Mouse (Mus musculus) midbrain, embryonic 16.5 days (tissue): ENCODE measurements around the gene Slc7a6. TPM values are rescaled to one million over a fixed set of nuclear protein-coding genes. Genes with fewer than 3 reads are reported as not detected.

Experiments used
- ATAC-seq: fragments of 200-750 bp; cut with Nextera tagmentation; 2 replicates; pipeline ENCODE4 v1.8.0; 2017; ENCODE audit warnings: moderate TSS enrichment
- H3K27ac ChIP-seq: fragments of 300-500 bp; sonication (generic); 2 replicates; pipeline ENCODE4 v1.5.1; 2014; ENCODE audit warnings: mild to moderate bottlenecking, low read length, mixed read lengths
- H3K27me3 ChIP-seq: fragments of 300-500 bp; sonication (generic); 2 replicates; pipeline ENCODE4 v1.6.1; 2014; ENCODE audit warnings: low read depth, low read length, mixed read lengths; ENCODE audit not compliant: control insufficient read depth, insufficient read depth
- H3K36me3 ChIP-seq: fragments of 300-500 bp; sonication (generic); 2 replicates; pipeline ENCODE4 v1.6.1; 2014; ENCODE audit warnings: mild to moderate bottlenecking, low read length, moderate library complexity, mixed read lengths; ENCODE audit not compliant: control insufficient read depth, insufficient read depth
- H3K4me1 ChIP-seq: fragments of 300-500 bp; sonication (generic); 2 replicates; pipeline ENCODE4 v1.6.1; 2014; ENCODE audit warnings: mild to moderate bottlenecking, low read length, mixed read lengths; ENCODE audit not compliant: control insufficient read depth, insufficient read depth
- H3K4me2 ChIP-seq: fragments of 300-500 bp; sonication (generic); 2 replicates; pipeline ENCODE4 v1.6.1; 2014; ENCODE audit warnings: mild to moderate bottlenecking, low read length, mixed read lengths
- H3K4me3 ChIP-seq: fragments of 300-500 bp; sonication (generic); 2 replicates; pipeline ENCODE4 v1.5.1; 2014; ENCODE audit warnings: low read depth, mild to moderate bottlenecking, low read length, moderate library complexity, mixed read lengths
- H3K9ac ChIP-seq: fragments of 300-500 bp; sonication (generic); 2 replicates; pipeline ENCODE4 v1.6.1; 2014; ENCODE audit warnings: low read depth, low read length, mixed read lengths
- H3K9me3 ChIP-seq: fragments of 300-500 bp; sonication (generic); replicated peaks from 2 replicates; pipeline ENCODE4 v1.6.1; 2014; ENCODE audit warnings: mild to moderate bottlenecking, low read length, mixed read lengths; ENCODE audit not compliant: control insufficient read depth, poor library complexity, severe bottlenecking
- WGBS: fragments of 180-500 bp; shearing (Covaris S2); extraction: QIAGEN DNeasy Blood & Tissue Kit; methylation state at CpG from one replicate; pipeline ENCODE4 v1.1.7; 2014; 5-methylcytosine and 5-hydroxymethylcytosine counted together
- polyA plus RNA-seq: library from polyadenylated mRNA; unstranded; fragments of >200 nt; fragmentation: Nextera tagmentation; extraction: Ambion mirVana; gene quantifications from 2 replicates; pipeline ENCODE4 v1.2.1, GENCODE M21; 2015

The Slc7a6 gene
- polyA plus RNA-seq, 1 experiment from 2014 or later, result 41.8 TPM

GRCm38 (mm10) chr8:106169934-106170480, 1.4 kb downstream of the Slc7a6 start:
- peak overlapping the region; percentile 79 for H3K4me3 ChIP-seq
- peak overlapping the region; percentile 71 for H3K9ac ChIP-seq
- peak overlapping the region; percentile 94 for H3K27ac ChIP-seq
- H3K36me3 ChIP-seq, result no peaks in the 10 kb centered on the region
- H3K4me1 ChIP-seq, result peaks cover 12% of the 10 kb centered on the region
- H3K27me3 ChIP-seq, result no peaks in the 10 kb centered on the region
- H3K4me2 ChIP-seq, result peak overlapping the region; percentile 67
- WGBS, result 36% methylated on average over 6 of the region's 6 CpGs
- ATAC-seq, result no peak
- H3K9me3 ChIP-seq, result no peaks in the 10 kb centered on the region

DNA sequence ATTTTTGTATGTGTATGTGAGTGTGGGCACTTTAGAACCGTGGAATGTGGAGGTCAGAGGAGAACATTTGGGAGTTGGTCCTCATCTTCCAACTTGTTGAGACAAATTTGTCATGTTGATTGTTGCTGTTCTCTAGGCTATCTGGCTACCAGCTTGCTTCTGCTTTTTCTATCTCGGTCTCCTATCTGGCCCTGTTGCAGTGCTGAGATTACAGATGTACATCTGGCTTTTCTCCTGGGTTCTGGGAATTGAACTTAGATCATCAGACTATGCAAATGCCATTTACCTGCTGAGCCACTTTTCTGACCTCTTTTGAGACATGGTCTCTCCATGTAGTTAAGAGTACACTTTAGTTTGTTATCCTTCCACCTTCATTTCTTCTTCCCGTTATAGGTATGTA, 4.9 kb downstream of the Slc7a6 start:
- Histone ChIP-seq H3K9ac (no peak overlapping the region), H3K27ac (no peak overlapping the region), H3K36me3 (no peaks in the 10 kb centered on the region), H3K9me3 (no peaks in the 10 kb centered on the region), H3K4me3 (no peak overlapping the region), H3K27me3 (no peaks in the 10 kb centered on the region), H3K4me2 (no peak overlapping the region), H3K4me1 (peaks cover 14% of the 10 kb centered on the region)
- 97% methylated on average over 3 of the region's 3 CpGs for WGBS
- no peak for ATAC-seq

DNA sequence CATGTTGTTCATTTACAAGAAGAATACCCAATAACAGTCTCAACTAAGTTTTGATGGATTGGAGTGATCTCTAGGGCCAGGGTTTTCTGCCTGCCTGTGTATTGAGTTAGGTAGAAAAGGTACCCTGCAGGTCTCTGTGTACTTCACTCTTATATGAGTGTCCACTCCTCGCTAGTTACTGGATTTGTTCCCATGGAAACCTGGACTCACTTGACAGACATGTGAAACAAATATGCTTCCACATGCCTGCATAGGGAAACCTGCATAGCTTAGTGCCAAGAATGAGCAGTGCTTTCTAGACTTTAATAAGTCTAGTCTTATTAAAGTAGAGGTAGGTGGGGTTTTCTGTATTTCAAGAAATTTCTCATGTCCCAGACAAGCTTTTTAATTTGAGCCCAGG, 8.2 kb downstream of the Slc7a6 start:
- WGBS, result 8% methylated on average over 1 of the region's 1 CpGs
- Histone ChIP-seq H3K27ac (no peak overlapping the region), H3K4me2 (no peak overlapping the region), H3K27me3 (no peaks in the 10 kb centered on the region), H3K9me3 (no peaks in the 10 kb centered on the region), H3K4me1 (peaks cover 9% of the 10 kb centered on the region), H3K9ac (no peak overlapping the region), H3K4me3 (no peak overlapping the region), H3K36me3 (no peaks in the 10 kb centered on the region)
- ATAC-seq, result no peak

DNA sequence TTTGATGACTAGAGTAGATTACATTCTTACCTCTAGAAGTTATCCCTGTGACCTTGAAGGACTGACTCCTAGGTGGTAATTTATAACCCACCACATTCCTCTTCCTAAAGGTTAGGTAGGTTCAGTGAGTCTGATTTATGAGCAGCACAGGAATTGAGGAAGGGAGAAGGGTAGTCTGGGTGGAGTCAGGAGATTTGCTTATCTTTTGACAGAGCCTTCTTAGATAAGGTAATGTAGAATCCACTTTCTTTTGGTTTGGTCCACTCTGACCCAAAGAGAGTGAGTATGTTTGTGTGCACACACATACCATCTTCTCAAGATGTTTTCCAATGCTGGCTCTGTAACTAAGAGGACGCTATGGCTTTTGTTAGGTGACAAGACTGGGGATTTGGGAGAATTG, 8.9 kb downstream of the Slc7a6 start:
- no peaks in the 10 kb centered on the region for H3K27me3 ChIP-seq

GRCm38 (mm10) chr8:106178428-106178827, 9.8 kb downstream of the Slc7a6 start:
- 82% methylated on average over 2 of the region's 2 CpGs for WGBS
- Histone ChIP-seq H3K4me3 (no peak overlapping the region), H3K4me1 (peaks cover 9% of the 10 kb centered on the region), H3K27me3 (no peaks in the 10 kb centered on the region), H3K9me3 (no peaks in the 10 kb centered on the region), H3K36me3 (no peaks in the 10 kb centered on the region), H3K9ac (no peak overlapping the region), H3K4me2 (no peak overlapping the region), H3K27ac (no peak overlapping the region)
- no peak for ATAC-seq

More for the DNA sequence above, 8.9 kb downstream of the Slc7a6 start:
- H3K9me3 ChIP-seq, result no peaks in the 10 kb centered on the region
- H3K4me3 ChIP-seq, result no peak overlapping the region
- peaks cover 9% of the 10 kb centered on the region for H3K4me1 ChIP-seq
- ATAC-seq, result no peak
- WGBS, result 75% methylated on average over 1 of the region's 1 CpGs
- no peak overlapping the region for H3K9ac ChIP-seq
- no peak overlapping the region for H3K4me2 ChIP-seq
- H3K27ac ChIP-seq, result no peak overlapping the region
- no peaks in the 10 kb centered on the region for H3K36me3 ChIP-seq

DNA sequence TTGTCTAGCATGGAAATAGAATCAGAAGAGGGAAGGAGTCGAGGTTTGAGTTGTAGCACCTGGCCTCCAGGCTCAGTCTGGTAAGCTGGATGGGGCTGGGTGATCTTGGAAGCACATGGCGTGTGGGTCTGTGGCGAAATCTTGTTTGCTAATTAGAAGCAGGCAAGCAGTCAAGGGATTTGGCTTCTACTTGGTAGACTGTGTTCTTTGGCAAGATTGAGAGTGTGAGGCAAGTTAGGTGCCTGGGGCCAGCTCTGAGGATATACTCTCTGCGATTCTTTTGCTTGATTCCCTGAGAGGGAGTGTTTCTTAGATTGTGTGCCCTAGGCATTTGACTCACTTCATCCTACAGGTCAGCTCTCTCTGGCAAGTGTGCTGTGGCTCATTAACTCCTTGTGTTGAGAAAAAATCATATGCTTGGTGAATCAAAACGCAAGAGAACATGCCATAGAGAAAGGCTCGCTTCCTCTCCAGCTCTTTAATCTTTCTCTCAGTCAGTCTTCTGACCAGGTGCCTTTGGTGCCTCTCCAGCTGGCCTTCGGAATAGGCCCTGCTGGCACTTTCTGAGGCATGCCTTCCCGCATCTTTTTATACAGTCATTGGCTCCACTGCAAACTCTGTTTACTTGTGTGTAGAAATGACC, 17.1 kb downstream of the Slc7a6 start:
- Histone ChIP-seq H3K4me1 (no peaks in the 10 kb centered on the region), H3K9ac (no peak overlapping the region), H3K4me2 (no peak overlapping the region), H3K9me3 (no peaks in the 10 kb centered on the region), H3K4me3 (no peak overlapping the region), H3K27me3 (no peaks in the 10 kb centered on the region), H3K36me3 (no peaks in the 10 kb centered on the region), H3K27ac (no peak overlapping the region)
- no peak for ATAC-seq
- WGBS, result 83% methylated on average over 8 of the region's 8 CpGs

- WGBS, result 95% methylated on average over 3 of the region's 3 CpGs
- Histone ChIP-seq H3K9me3 (no peaks in the 10 kb centered on the region), H3K4me1 (no peaks in the 10 kb centered on the region), H3K9ac (no peak overlapping the region), H3K27me3 (no peaks in the 10 kb centered on the region), H3K27ac (no peak overlapping the region), H3K36me3 (no peaks in the 10 kb centered on the region), H3K4me2 (no peak overlapping the region), H3K4me3 (no peak overlapping the region)
- no peak for ATAC-seq
Measured at GRCm38 (mm10) chr8:106186394-106186793, 17.7 kb downstream of the Slc7a6 start.

DNA sequence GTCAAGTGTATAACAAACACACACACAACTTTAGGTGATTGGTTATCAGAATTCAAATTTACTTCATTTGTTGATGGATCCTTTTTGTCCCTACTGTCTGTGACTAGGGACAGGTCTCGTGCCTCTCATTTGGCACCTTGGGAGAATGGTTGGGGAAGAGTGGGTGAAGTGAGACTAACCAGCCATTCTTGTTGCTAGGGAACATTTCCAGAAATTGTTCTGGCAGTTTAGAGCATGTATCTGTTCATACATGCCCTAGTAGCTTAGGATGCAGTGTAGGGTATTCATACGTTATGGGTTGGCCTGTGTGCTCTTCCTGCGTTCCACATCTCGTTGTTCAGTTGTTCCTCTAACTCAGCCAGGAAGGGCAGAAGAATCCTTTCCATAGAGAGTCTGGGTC, 20.5 kb downstream of the Slc7a6 start:
- Histone ChIP-seq H3K27me3 (no peaks in the 10 kb centered on the region), H3K9me3 (no peaks in the 10 kb centered on the region), H3K9ac (no peak overlapping the region), H3K4me1 (no peaks in the 10 kb centered on the region), H3K27ac (no peak overlapping the region), H3K4me3 (no peak overlapping the region), H3K4me2 (no peak overlapping the region), H3K36me3 (peaks cover 7% of the 10 kb centered on the region)
- 96% methylated on average over 4 of the region's 4 CpGs for WGBS
- ATAC-seq, result no peak

GRCm38 (mm10) chr8:106191639-106192038, 23.0 kb downstream of the Slc7a6 start:
- Histone ChIP-seq H3K4me3 (no peak overlapping the region), H3K4me1 (no peaks in the 10 kb centered on the region), H3K9me3 (no peaks in the 10 kb centered on the region), H3K27ac (no peak overlapping the region), H3K27me3 (no peaks in the 10 kb centered on the region), H3K9ac (no peak overlapping the region), H3K36me3 (peaks cover 23% of the 10 kb centered on the region), H3K4me2 (no peak overlapping the region)
- ATAC-seq, result no peak
- WGBS, result 91% methylated on average over 5 of the region's 5 CpGs
